Mouse (Mus musculus) lung, adult 2 months (tissue): Measurements from ENCODE around the gene Mrpl2. TPM values are rescaled to one million over a fixed set of nuclear protein-coding genes. Genes with fewer than 3 reads are reported as not detected.

Experiments
- DNase-seq: peaks from one replicate; pipeline ENCODE4 v3.0.0; 2022
- H3K4me1 ChIP-seq: fragments of 200-500 bp; 2 replicates; pipeline ENCODE4 v1.6.1; 2011; ENCODE audit warnings: low read length; ENCODE audit not compliant: control insufficient read depth, insufficient read depth
- H3K4me3 ChIP-seq: fragments of 200-500 bp; replicated peaks from 2 replicates; pipeline ENCODE3; 2011; ENCODE audit warnings: low read depth, mild to moderate bottlenecking, control low read depth, low read length; ENCODE audit errors: extremely low read depth
- CTCF ChIP-seq: fragments of 200-500 bp; IDR thresholded peaks from 2 replicates; pipeline ENCODE4 v1.5.1; 2011; ENCODE audit warnings: mild to moderate bottlenecking, low read length, control low read depth; ENCODE audit not compliant: insufficient read depth
- POLR2A ChIP-seq: fragments of 200-500 bp; IDR thresholded peaks from 2 replicates; pipeline ENCODE4 v1.6.1; 2011; ENCODE audit warnings: low read depth, mild to moderate bottlenecking, control low read depth, low read length, borderline replicate concordance; ENCODE audit errors: extremely low read depth
- WGBS: fragments of 180-500 bp; shearing (Covaris S2); methylation state at CpG from one replicate; pipeline ENCODE4 v1.1.7; 2018; 5-methylcytosine and 5-hydroxymethylcytosine counted together
- polyA plus RNA-seq: library from polyadenylated mRNA; depleted of rRNA; stranded (reverse); fragments of >200 nt; gene quantifications from 2 replicates; pipeline ENCODE4 v1.2.3, GENCODE M21; 2012

Gene Mrpl2
- polyA plus RNA-seq, 1 experiment: 52.1 TPM

GRCm38 (mm10) chr17:46612189-46612588 is 33.8 kb upstream of the Mrpl2 start:
- peaks cover 11% of the 10 kb centered on the region for H3K4me1 ChIP-seq
- no peak overlapping the region for H3K4me3 ChIP-seq
- TF ChIP-seq POLR2A (no peak), CTCF (no peak)
- no peak for DNase-seq
- 53% methylated on average over 2 of the region's 2 CpGs for WGBS

- H3K4me1 ChIP-seq: peaks cover 11% of the 10 kb centered on the region
- WGBS: 23% methylated on average over 4 of the region's 4 CpGs
- no peak for DNase-seq
- H3K4me3 ChIP-seq: no peak overlapping the region
- TF ChIP-seq CTCF (no peak), POLR2A (no peak)
Observed at GRCm38 (mm10) chr17:46612820-46613219, 33.2 kb upstream of the Mrpl2 start.

- whole genome bisulfite sequencing: 47% methylated on average over 3 of the region's 3 CpGs
- H3K4me1 ChIP-seq: peaks cover 11% of the 10 kb centered on the region
Observed at GRCm38 (mm10) chr17:46613229-46613628, 32.8 kb upstream of the Mrpl2 start.

GRCm38 (mm10) chr17:46617799-46618198 is 28.2 kb upstream of the Mrpl2 start:
- TF ChIP-seq POLR2A: no peak
- no peak for TF ChIP-seq CTCF
- H3K4me3 ChIP-seq: no peak overlapping the region
- WGBS: 65% methylated on average over 12 of the region's 12 CpGs
- DNase-seq: no peak
- H3K4me1 ChIP-seq: peaks cover 18% of the 10 kb centered on the region

More at GRCm38 (mm10) chr17:46613229-46613628, 32.8 kb upstream of the Mrpl2 start:
- TF ChIP-seq CTCF (no peak), POLR2A (no peak)
- no peak for DNase-seq
- H3K4me3 ChIP-seq: no peak overlapping the region

GRCm38 (mm10) chr17:46618394-46618768 is 27.6 kb upstream of the Mrpl2 start:
- peaks cover 17% of the 10 kb centered on the region for H3K4me1 ChIP-seq
- no peak for DNase-seq
- WGBS: 38% methylated on average over 6 of the region's 6 CpGs
- no peak overlapping the region for H3K4me3 ChIP-seq
- no peak for TF ChIP-seq CTCF
- no peak for TF ChIP-seq POLR2A

- no peak for DNase-seq
- TF ChIP-seq POLR2A (no peak), CTCF (no peak)
- H3K4me3 ChIP-seq: no peak overlapping the region
- peaks cover 14% of the 10 kb centered on the region for H3K4me1 ChIP-seq
- WGBS: 38% methylated on average over 27 of the region's 27 CpGs
Observed at GRCm38 (mm10) chr17:46618769-46619682, 27.0 kb upstream of the Mrpl2 start.

GRCm38 (mm10) chr17:46619683-46620357 is 26.2 kb upstream of the Mrpl2 start:
- WGBS: 56% methylated on average over 16 of the region's 16 CpGs
- H3K4me3 ChIP-seq: no peak overlapping the region
- H3K4me1 ChIP-seq: peaks cover 19% of the 10 kb centered on the region
- TF ChIP-seq CTCF (no peak), POLR2A (no peak)
- no peak for DNase-seq

GRCm38 (mm10) chr17:46621324-46621723 is 24.7 kb upstream of the Mrpl2 start:
- H3K4me3 ChIP-seq: no peak overlapping the region
- DNase-seq: no peak
- H3K4me1 ChIP-seq: peaks cover 19% of the 10 kb centered on the region
- 19% methylated on average over 15 of the region's 15 CpGs for WGBS
- TF ChIP-seq CTCF (no peak), POLR2A (no peak)

GRCm38 (mm10) chr17:46622269-46622668 is 23.8 kb upstream of the Mrpl2 start:
- TF ChIP-seq CTCF (no peak), POLR2A (no peak)
- no peak for DNase-seq
- H3K4me3 ChIP-seq: no peak overlapping the region
- H3K4me1 ChIP-seq: peaks cover 19% of the 10 kb centered on the region
- WGBS: 54% methylated on average over 11 of the region's 11 CpGs
